8 mouse cellular contexts compared by ENCODE assay signal in the genomic region with DNA sequence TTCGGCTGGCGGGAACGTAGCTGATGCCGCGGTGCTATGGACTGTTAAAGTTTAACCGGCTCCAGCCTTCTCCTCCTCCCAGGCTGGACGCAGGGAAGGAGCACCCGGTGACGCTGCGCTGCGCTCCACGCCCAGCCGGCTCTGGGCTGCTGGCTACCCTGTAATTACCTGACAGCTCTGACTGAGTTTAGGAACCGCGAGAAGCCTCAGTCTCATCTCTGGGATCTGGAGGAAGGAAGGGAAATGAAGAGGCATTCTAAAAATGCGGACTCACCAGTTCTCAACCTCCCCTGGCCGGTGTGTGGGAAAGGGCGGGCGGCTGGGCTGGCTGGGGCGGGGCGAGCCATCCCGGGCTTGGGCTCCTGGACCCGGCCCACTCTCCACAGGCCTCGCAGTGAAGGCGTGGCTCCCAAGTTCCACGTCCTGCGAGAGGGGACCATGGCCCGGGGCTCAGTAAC. TPM values are rescaled to one million over a fixed set of nuclear protein-coding genes. Genes with fewer than 3 reads are reported as not detected.
DNase-seq lines count a peak whose midpoint lies in the region; ATAC-seq lines count a peak whose summit lies in the region.

No protein-coding gene starts in this region.

- peak; percentile 61 for ATAC-seq in lung, embryonic 16.5 days (ENCODE audit: low read depth)
- no peak for ATAC-seq in monocyte, adult 5-6 weeks (replicated peaks; ENCODE audit: insufficient number of reproducible peaks, low FRiP score, low TSS enrichment, poor library complexity, severe bottlenecking)

- peak overlapping the region; percentile 33; the same call in 1 of the 2 replicates for H3K9ac ChIP-seq in lung, embryonic 16.5 days (ENCODE audit: low read length)

- DNase-seq in Muller cell, postnatal 12 days (ENCODE audit: inconsistent ontology term) = peak; percentile 88
- peak; percentile 63 for DNase-seq in embryo, embryonic 11 days
- peak; percentile 54 to 72 for DNase-seq in heart, adult 9 months (ENCODE audit: low spot score in 2 of 2)
- peak; percentile 84 for DNase-seq in kidney, adult 9 months
- DNase-seq in urinary bladder, adult 2 months (ENCODE audit: low spot score) = peak; percentile 63
- no peak for DNase-seq in frontal cortex, adult 2 months (ENCODE audit: extremely low spot score in 1 of 2, low spot score in 1 of 2)

- H3K36me3 ChIP-seq in lung, embryonic 16.5 days (ENCODE audit: control insufficient read depth, insufficient read depth, low read length) = no peaks in the 10 kb centered on the region

- H3K9me3 ChIP-seq in lung, embryonic 16.5 days (ENCODE audit: control insufficient read depth, low read length) = no peaks in the 10 kb centered on the region

- H3K4me3 ChIP-seq in lung, embryonic 16.5 days (ENCODE audit: low read length) = peak overlapping the region; percentile 35

- peak overlapping the region; percentile 48 for H3K4me2 ChIP-seq in lung, embryonic 16.5 days (ENCODE audit: low read depth, low read length)

- peaks cover 36% of the 10 kb centered on the region for H3K4me1 ChIP-seq in lung, embryonic 16.5 days (replicated peaks; ENCODE audit: control insufficient read depth, insufficient read depth, low read length)

- H3K27me3 ChIP-seq in lung, embryonic 16.5 days (ENCODE audit: control insufficient read depth, insufficient read depth, low read depth, low read length) = no peaks in the 10 kb centered on the region

- 0 out of 2 replicates have a peak overlapping the region, but pooled peaks have one; percentile 15 for H3K27ac ChIP-seq in lung, embryonic 16.5 days (ENCODE audit: low read length)

- WGBS in lung, embryonic 16.5 days = 7% methylated on average over 28 of the region's 28 CpGs

RNA-seq across cellular contexts. Expression of a gene that starts 56.7 kb away (rescaled TPM):
- polyA plus RNA-seq in lung, embryonic 16.5 days (2015; fragmentation: Nextera tagmentation; extraction: Ambion mirVana) = 22.5 and 23.6 TPM in 2 replicates
- polyA plus RNA-seq in urinary bladder, adult 2 months (2012; rRNA removed) = 12.7 and 13.5 TPM in 2 replicates
- 50.8 and 53.0 TPM in 2 replicates for polyA plus RNA-seq in frontal cortex, adult 2 months (2012; rRNA removed)
- total RNA-seq in monocyte, adult 5-6 weeks (2017) = 12.6 to 46.5 TPM (median 38.6 TPM) in 3 replicates

Comparison
In these comparisons a context has a peak if more than half of its experiments do, and no peak if none do; other contexts are left out.
1. DNase-seq: peak in Muller cell, postnatal 12 days (single experiment), embryo, embryonic 11 days (single experiment), heart, adult 9 months (2 of 2), kidney, adult 9 months (single experiment) and urinary bladder, adult 2 months (single experiment); none in frontal cortex, adult 2 months (0 of 2).